Mouse (Mus musculus) midbrain, embryonic 13.5 days (tissue): Measurements from ENCODE around the gene Bsph1. TPM values are rescaled to one million over a fixed set of nuclear protein-coding genes. Genes with fewer than 3 reads are reported as not detected.
"Not testable (repeated sequence)": the region's sequence is repeated elsewhere in the genome, so short reads cannot be mapped to it uniquely, and the experiment has no call there.

ENCODE experiments used
- ATAC-seq: fragments of 200-750 bp; cut with Nextera tagmentation; 2 replicates; pipeline ENCODE4 v1.8.0; 2017; ENCODE audit warnings: mild to moderate bottlenecking, moderate TSS enrichment, moderate library complexity
- H3K27ac ChIP-seq: fragments of 300-500 bp; sonication (generic); 2 replicates; pipeline ENCODE4 v1.5.1; 2015; ENCODE audit warnings: inconsistent platforms, mild to moderate bottlenecking, moderate library complexity
- H3K27me3 ChIP-seq: fragments of 300-500 bp; sonication (generic); 2 replicates; pipeline ENCODE4 v1.6.1; 2015; ENCODE audit warnings: mild to moderate bottlenecking, inconsistent platforms
- H3K36me3 ChIP-seq: fragments of 300-500 bp; sonication (generic); 2 replicates; pipeline ENCODE4 v1.6.1; 2015; ENCODE audit warnings: mild to moderate bottlenecking, inconsistent platforms
- H3K4me1 ChIP-seq: fragments of 300-500 bp; sonication (generic); replicated peaks from 2 replicates; pipeline ENCODE4 v1.6.1; 2015; ENCODE audit warnings: inconsistent platforms
- H3K4me2 ChIP-seq: fragments of 300-500 bp; sonication (generic); replicated peaks from 2 replicates; pipeline ENCODE4 v1.6.1; 2015; ENCODE audit warnings: moderate library complexity, mild to moderate bottlenecking, inconsistent platforms
- H3K4me3 ChIP-seq: fragments of 300-500 bp; sonication (generic); replicated peaks from 2 replicates; pipeline ENCODE4 v1.5.1; 2015; ENCODE audit warnings: mild to moderate bottlenecking, inconsistent platforms
- H3K9ac ChIP-seq: fragments of 300-500 bp; sonication (generic); replicated peaks from 2 replicates; pipeline ENCODE4 v1.6.1; 2015; ENCODE audit warnings: mild to moderate bottlenecking, inconsistent platforms
- H3K9me3 ChIP-seq: fragments of 300-500 bp; sonication (generic); 2 replicates; pipeline ENCODE4 v1.6.1; 2016; ENCODE audit warnings: mild to moderate bottlenecking, inconsistent platforms
- WGBS: fragments of 180-500 bp; shearing (Covaris S2); methylation state at CpG from one replicate; pipeline ENCODE4 v1.1.7; 2015; 5-methylcytosine and 5-hydroxymethylcytosine counted together
- polyA plus RNA-seq: library from polyadenylated mRNA; unstranded; fragments of >200 nt; fragmentation: Nextera tagmentation; extraction: Ambion mirVana; gene quantifications from 2 replicates; pipeline ENCODE4 v1.2.1, GENCODE M21; 2015

Gene Bsph1
- polyA plus RNA-seq: not detected in 2 replicates

GRCm38 (mm10) chr7:13450541-13450940, at the start of gene Bsph1:
Bsph1 (plus strand) TSS chr7:13450841.
- not testable (repeated sequence) for H3K9ac ChIP-seq, ATAC-seq, H3K4me3 ChIP-seq, H3K4me2 ChIP-seq, H3K27ac ChIP-seq, H3K36me3 ChIP-seq, H3K4me1 ChIP-seq, H3K27me3 ChIP-seq
- 69% methylated on average over 1 of the region's 1 CpGs for WGBS
- H3K9me3 ChIP-seq: peaks cover 15% of the 10 kb centered on the region

- 69% methylated on average over 1 of the region's 1 CpGs for WGBS
- no peaks in the 10 kb centered on the region for H3K36me3 ChIP-seq
- no peak overlapping the region for H3K27ac ChIP-seq
- no peak for ATAC-seq
- no peaks in the 10 kb centered on the region for H3K27me3 ChIP-seq
- peaks cover 27% of the 10 kb centered on the region for H3K9me3 ChIP-seq
- no peak overlapping the region for H3K4me2 ChIP-seq
- no peak overlapping the region for H3K4me3 ChIP-seq
- H3K4me1 ChIP-seq: no peaks in the 10 kb centered on the region
- H3K9ac ChIP-seq: no peak overlapping the region
These were observed 60.9 kb downstream of the Bsph1 start for GRCm38 (mm10) chr7:13511539-13511938.

Other genes starting within 250 kb of the Bsph1 start
- gene Vmn1r89, start 237.8 kb upstream of the Bsph1 start, polyA plus RNA-seq: not detected in 2 replicates
- gene Lig1, start 173.6 kb upstream of the Bsph1 start, polyA plus RNA-seq: 52.5 and 57.2 TPM in 2 replicates
- gene Zswim9, start 172.1 kb upstream of the Bsph1 start, polyA plus RNA-seq: 16.0 and 16.6 TPM in 2 replicates
- 0.66 and 0.77 TPM in 2 replicates for gene Pla2g4c, start 126.2 kb upstream of the Bsph1 start, polyA plus RNA-seq
- gene Cabp5, start 52.7 kb upstream of the Bsph1 start, polyA plus RNA-seq: 0.30 TPM in 1 of 2 replicates, not detected in the other
- gene Bsph2, start 120.2 kb downstream of the Bsph1 start, polyA plus RNA-seq: not detected in 2 replicates
- not detected in 2 replicates for gene Sult2a5, start 173.1 kb downstream of the Bsph1 start, polyA plus RNA-seq